Mouse (Mus musculus) layer of hippocampus, adult 18-20 months (tissue): ENCODE data around the gene Npepl1. TPM values are rescaled to one million over a fixed set of nuclear protein-coding genes. Genes with fewer than 3 reads are reported as not detected.

ENCODE experiments used
- total RNA-seq, 2 experiments: library from RNA; stranded (reverse); gene quantifications; 2 replicates each; pipeline ENCODE4 v1.2.3; 2021

Gene Npepl1
- total RNA-seq, 2 experiments from 2014 or later: 10.8 to 12.7 TPM

Other genes starting within 250 kb of the Npepl1 start
- 10 to 100 TPM; 68.8 to 71.3 TPM for gene Stx16, start 34.0 kb upstream of the Npepl1 start, total RNA-seq
- gene Gnas, start 174.0 kb downstream of the Npepl1 start, total RNA-seq: 1,000 to 10,000 TPM; 1,915 to 1,929 TPM
- gene Gm20721, start 236.4 kb downstream of the Npepl1 start, total RNA-seq: 1 to 10 TPM; 3.1 to 3.2 TPM